Mouse (Mus musculus) ovary, postnatal 10 days (tissue): Measurements from ENCODE around the gene Tmem206.
A peak's percentile ranks its signal among the peaks of the same experiment; 100 is the strongest.

ENCODE experiments used
- DNase-seq: peaks from one replicate; pipeline ENCODE4 v3.0.0; 2022; ENCODE audit warnings: low spot score

Gene Tmem206

DNA sequence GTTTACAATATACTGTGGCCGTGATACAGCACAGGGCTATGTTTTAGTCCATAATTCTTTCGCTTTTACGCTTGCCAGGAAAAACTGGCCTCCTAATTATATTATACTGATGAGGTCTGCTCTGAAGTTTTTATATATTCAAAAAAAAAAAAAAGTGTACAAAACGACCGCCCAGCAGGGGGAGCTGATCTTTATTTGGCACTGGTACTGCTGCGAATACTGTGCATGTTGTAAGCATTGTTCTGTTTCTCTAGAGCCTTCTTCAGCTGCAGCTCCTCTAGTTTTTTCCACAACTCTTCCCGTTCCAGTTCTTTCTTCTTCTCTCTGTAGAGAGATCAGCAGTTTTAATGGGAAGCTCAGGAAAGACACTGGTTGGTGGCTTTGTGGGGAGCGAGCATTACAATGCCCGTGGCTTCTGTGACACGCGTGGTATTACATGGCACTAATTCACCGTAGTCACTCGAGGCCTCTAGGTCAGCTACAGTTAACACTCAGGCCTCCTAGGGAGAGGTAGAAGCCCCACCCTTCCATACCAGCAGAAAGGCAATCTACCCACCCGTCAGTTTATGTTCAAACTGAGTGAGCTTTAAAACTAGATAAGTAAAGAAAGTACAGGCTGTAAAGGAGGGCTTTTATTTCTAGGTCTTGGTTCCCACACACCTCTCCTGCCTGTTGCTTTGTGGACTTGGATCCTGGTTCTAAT, 27.2 kb downstream of the Tmem206 start:
- no peak for DNase-seq

DNA sequence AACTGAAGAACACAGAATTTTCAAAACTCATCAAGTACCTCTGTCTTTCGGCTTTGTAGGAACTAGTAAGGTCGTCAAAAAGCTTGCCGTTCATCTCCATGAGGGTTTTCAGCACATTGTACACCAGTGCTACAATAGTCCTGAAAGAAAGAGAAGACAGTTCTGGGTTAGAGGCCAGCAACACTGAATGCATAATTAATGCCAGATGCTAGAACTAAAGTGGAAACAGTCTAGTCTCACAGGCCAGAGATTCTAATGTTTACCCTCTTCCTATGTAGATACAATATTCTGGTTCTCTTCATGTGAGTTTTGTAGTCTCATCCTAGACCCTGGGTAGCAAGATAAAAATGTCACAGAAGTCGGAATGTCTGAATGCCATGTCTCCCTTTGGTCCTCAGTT, 28.1 kb downstream of the Tmem206 start:
- no peak for DNase-seq

DNA sequence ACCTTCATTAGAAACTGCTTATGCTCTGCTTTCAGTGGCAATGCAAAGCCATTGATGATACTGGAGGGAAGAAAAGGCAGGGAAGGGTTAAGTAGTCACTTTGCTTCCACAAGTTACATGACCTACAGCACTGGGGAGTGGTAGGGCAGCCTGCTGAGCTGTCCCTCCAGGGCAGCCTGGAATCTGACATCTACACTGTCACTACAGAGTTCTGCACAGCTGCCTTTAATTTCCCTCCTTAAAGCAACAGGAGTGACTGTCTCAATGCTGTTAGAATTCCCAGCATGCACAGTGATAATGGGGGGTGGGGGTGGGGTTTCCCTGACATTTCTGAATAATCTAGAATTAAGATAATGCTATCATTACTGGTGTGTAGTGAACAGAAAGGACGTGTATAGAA, 31.2 kb downstream of the Tmem206 start:
- no peak for DNase-seq

DNA sequence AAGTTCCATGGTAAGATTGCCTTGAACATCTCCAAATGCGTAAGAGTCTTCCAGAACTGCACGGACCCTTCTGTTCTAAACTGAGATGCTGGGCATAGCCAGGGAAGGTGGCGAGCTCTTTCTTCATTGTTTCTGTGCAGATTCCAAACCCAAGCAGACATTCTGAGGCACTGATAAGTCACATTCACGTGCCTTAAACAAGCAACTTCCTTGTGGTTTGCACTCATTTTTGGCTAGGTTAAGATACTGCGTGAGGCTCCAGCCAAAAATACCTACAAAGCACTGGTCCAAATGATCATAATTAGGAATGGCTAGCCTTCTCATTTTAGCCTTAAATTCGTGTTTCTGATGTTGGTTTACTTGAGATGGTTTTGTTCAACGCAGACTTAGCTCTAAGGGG, 33.8 kb downstream of the Tmem206 start:
- DNase-seq = no peak

DNA sequence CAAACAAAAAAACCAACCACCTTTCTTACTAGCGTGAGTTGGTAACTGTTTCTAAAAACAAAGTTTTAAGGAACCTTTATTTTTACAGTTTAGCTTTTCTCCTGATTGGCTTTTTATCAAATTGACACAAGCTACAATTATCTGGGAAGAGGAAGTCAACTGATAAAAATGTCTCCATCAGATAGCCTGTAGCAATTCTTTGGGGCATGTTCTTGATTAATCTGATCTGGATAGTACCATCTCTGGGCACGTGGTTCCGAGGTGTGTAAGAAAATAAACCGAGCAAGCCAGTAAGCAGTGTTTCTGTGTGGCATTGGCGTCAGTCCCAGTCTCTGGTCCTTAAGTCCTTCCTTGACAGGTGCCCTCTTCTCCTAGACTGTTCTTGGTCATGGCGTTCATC, 36.7 kb downstream of the Tmem206 start:
- DNase-seq = no peak

DNA sequence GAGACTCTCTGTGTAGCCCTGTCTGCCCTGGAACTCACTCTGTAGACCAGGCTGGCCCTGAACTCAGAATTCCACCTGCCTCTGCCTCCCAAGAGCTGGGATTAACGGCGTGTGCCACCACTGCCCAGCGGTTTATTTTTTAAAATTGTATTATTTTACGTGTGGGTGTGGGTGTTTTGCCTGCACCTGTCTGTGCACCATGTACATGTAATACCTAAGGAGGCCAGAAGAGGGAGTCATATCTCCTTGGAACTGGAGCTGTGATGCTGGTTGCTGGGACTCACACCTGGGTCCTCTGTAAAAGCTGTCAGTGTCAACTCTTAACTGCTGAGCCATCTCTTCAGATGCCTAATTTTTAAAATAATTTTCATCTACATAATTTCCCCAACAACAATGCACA, 38.8 kb downstream of the Tmem206 start:
- no peak for DNase-seq

DNA sequence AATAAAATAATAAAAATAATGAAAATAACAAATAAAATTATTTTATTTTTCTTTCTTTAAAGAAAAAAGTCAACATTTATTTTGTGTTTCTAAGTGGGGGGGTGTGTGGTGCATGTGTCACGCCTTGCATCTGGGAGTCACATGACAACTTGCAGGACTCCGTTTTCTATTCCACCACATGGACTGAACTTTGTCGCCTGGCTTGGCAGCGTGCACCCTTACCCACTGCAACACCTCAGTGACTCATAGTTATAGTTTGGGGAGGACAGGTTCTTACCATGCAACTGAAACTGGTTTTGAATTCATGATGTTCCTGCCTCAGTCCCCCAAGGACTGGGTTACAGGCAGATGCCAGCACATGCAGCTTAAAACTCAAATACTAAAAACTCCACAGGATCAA, 42.5 kb downstream of the Tmem206 start:
- DNase-seq = no peak

DNA sequence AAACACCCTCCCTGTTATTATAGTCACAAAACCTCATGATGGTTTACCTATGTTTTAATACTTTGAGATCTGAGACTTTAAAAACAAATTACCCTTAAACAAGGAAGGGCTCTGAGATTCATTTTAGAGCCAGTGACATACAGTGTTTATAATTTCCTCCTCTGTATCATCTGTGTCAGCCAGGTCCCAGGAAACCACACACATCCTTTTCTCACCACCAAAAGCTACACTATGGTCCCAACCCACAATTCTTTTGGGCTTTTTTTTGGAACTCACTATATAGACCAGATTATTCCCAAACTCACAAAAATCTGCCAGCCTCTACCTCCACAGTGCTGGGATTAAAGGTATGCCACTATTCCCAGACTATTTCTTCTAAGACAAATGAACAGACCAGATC, 43.4 kb downstream of the Tmem206 start:
- DNase-seq = no peak

DNA sequence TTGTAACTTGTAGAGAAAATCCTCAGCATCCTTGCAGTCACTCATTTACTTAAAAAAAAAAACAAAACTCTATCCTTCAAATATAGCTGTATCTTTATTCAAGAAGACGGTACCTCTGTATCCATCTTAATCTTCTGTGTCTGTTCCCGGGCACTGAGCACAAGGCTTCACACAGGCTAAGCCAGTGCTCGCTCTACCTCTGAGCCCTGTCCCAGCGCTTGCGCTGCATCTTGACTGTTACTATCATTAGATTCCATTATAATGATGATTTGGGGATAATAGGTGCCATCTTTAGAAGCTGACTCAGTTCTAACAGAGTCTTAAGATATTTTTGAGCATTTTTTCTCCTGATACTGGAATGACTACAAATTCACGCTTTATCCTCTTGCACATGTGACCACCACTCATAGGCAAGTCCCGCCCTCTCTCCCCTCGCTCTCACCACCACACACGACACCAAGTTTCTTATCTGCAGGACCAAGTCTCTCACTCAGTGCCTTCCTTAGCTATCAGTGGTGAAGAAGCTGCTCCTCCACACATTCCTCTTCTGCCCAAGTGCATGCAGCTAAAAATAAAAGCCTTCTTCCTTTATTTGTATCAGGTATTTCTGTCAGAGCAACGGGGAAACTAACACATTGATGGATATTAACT, 49.4 kb downstream of the Tmem206 start:
- no peak for DNase-seq

DNA sequence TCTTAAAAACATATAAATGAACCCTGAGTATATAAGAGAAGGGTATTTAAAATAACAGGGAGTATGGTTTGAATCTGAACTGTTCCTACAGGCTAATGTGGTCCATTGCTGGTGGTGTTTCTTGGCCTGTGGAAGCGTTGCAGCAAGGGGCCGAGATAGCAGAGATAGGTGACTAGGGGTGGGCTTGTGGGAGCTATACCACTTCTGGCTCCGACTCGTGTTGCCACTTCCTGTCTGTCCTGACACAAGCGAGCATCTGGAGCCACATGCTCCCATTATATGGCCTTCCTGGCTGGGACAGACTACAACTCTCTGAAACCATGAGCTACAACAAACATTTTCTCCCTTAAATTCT, 49.9 kb downstream of the Tmem206 start:
- no peak for DNase-seq

DNA sequence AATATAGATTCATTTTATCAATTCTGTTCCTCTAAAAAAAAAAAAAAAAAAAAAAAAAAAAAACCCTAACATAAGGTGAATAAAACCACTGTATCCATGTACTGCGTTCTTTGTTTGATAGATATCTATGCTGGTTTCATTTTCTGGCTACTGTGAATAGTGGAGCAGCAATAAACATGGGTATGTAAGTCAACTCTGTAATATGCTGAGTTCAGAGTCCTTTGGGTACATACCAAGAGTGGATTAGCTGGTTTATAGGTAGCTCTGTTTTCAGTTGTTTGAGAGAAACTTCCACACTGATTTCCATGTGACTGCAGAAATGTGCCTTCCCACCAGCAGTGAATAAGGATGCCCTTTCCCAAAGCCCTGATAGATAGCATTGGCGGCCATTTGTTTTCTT, 52.4 kb downstream of the Tmem206 start:
- DNase-seq = no peak

DNA sequence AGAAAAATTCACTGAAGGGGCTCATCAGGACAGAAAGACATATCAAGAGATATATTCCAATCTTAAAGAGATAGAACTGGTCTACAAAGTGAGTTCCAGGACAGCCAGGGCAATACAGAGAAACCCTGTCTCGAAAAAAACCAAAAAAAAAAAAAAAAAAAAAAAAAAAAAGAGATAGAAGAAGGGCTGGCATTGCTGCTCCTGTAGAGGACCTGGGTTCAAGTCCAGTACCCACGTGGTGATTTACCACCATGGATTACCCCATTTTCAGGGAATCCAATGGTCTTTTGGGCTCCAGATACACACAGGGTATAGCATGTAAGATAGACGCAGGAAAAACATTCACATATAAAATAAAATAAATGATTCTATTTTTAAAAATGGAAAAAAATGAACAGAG, 55.1 kb downstream of the Tmem206 start:
- DNase-seq = no peak

DNA sequence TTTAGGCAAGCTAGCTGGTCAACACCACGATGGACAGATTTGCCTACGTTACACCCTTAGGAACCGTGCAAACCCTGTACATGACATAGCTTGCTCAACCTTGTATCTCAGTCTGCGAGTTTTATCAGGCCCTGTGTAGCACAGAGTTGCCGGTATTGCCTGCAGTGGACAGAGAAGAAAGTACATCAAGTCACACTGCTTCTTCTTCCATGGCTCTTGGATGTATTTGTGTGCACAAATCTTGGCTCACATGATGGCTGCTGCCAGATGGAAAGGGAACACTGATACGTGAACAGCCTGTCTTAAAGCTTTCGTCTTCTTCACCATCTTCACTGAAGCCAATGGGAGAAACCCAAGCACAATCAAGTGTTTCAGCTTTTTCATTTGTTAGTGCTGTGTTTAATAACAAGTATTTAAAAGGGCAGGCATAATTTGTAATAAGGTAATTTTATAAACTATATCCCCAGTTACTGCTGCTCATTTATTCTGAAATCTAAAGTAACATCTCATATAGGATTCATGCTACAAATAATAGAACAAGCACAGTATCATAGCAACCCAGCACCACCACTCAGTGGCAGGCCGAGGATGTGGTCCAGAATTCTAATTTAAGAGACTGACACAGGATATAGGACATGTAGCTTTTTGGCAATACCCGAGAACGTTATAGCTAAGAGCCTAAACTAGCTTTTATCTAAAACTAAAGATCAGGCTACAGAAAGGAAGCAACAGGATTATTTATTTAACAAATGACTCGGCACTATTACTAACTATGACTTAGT, 56.4 kb downstream of the Tmem206 start:
- no peak for DNase-seq

DNA sequence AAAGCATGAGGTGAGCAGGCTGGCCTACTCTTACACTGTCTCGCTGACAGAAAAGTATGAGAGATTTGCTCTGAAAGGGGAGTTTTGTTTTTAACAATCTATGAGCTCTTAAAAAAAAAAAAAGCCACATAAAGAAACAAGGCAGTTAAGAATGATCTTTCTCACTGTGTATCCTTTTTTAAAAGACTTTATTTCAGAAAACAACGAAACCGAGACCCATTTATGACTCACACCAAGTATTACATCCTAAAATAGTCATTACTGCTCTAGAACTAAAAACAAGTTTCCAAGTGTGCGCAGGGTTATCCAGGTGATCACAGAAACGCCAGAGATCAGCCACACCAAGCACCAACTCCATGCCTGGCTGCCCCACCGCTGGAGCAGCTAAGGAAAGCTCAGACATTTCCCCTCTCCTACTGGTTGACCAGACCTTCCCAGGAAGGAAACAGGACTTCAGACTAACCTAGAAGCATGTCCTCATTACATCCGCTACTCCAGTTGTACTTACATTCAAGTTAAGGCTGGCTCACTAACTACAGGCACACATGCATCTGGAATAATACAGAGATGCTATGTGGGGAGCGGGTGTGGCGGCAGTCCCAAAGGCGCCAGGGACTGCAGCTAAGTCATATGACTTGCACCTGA, 59.2 kb downstream of the Tmem206 start:
- DNase-seq = no peak

DNA sequence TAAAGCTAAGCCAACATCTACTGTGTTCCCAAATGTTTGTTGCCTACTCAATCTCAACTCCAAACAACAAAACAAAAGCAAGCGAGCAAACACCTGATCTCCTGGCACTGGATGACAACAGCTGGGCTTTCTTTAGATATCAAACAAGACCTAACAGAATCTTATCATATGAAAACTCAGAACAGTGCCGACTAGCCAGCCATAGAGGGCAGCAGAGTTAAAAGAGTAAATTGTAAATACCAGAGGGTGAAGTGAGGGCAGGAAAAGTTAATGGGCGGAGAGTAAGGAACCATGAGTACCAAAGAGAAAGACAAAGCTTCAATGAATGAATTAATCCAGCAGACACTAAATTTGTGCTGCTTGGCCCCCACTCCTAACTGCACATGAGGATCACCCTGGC, 65.6 kb downstream of the Tmem206 start:
- no peak for DNase-seq

DNA sequence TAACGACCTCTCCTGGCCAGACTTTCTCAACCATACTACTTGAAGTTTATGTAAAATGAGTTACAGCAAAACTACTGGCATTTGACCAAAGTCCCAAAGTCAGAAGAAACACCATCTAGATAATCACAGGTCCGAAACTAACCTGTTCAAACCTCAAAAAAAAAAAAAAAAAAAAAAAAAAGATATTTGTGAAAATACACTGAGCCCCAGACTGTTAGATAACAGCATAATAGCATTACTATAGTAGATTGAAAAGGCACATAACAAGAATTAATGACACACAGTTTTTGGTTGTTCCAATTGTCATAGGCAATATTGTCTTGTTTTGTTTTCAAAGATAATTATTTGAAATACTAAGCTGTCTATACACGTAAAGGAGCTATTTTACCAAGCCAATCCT, 67.8 kb downstream of the Tmem206 start:
- DNase-seq = no peak

DNA sequence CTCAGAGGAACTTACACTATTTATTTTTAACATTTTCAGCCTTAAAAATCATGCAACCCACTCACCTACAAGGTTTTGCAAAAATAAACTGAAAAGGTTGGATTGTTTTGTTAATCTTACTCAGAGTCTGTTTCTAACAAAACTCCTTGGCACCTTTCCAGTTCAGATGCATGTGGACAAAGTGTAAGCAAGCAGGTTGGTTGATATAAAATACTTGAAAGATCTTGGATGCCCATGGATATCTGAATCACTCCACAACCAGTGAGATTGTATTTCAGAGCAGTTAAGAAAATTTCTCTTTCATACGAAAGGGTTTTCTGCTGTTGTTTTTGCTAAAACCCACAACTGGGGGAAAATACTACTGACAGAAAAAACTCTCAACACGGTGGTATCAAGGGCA, 68.4 kb downstream of the Tmem206 start:
- no peak for DNase-seq

DNA sequence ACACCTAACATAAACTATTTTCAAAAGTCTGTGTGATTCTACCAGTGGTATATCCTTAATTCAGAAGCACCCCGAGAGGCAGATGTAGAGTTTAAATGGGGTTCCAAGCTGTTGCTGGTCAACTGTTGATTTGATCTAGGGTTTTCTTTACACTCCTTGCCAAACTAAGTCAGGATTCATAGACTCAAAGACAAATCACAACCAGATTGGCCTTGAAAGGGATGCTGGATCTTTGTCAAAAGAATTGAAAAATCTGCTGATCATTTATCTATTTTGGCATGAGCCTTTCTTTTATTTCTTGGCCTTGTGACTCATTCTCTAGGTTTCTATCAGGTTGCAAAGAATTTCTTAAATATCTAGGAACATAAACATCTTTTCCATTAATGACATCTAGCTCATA, 69.5 kb downstream of the Tmem206 start:
- no peak for DNase-seq

DNA sequence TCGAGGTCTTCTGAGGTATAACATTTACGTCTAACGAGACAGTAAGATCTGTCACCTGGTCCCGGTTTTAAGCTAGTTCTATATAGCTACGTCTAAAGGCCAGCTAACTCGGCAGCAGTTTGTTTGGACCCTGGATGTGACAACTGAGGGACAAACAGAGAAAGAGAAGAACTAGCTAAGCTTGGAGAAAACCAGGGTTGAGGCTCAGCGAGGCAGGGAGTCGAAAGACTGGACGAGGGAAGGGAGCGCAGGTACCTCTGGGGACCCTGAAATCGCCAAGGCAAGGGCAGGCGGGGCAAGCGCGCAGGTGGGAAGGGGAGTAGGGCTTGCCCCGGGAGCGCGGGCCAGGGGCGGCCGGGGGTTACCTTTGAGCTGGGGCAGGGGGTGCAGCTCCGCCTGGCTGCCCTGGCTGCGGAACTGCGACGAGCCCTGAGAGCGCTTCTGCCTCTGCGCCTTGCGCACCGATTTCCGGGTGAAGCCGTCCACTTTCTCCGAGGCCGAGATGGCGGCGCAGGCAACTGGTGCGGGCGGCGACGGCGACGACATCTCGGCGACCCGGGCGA, 70.2 kb downstream of the Tmem206 start:
- no peak for DNase-seq

DNA sequence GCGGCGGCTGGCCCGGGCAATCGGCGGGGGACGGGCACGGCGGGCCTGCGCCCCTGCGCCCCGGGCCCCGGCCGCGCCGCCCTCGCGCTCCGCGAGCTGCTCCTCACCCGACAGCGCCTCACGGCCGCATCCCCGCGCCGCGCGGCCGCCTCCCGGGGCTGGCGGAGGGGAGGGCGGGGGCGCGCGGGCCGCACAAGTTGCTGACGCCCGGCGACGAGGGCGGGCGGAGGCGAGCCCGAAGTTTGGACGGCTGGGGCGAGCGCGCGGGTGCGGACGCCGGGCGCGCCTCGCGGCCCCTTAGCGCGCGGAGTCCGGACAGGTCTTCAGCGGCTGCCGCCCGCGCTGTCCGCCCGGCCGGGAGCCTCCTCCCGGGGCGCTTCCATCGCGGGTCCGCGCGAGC, 70.7 kb downstream of the Tmem206 start:
- DNase-seq = no peak

DNA sequence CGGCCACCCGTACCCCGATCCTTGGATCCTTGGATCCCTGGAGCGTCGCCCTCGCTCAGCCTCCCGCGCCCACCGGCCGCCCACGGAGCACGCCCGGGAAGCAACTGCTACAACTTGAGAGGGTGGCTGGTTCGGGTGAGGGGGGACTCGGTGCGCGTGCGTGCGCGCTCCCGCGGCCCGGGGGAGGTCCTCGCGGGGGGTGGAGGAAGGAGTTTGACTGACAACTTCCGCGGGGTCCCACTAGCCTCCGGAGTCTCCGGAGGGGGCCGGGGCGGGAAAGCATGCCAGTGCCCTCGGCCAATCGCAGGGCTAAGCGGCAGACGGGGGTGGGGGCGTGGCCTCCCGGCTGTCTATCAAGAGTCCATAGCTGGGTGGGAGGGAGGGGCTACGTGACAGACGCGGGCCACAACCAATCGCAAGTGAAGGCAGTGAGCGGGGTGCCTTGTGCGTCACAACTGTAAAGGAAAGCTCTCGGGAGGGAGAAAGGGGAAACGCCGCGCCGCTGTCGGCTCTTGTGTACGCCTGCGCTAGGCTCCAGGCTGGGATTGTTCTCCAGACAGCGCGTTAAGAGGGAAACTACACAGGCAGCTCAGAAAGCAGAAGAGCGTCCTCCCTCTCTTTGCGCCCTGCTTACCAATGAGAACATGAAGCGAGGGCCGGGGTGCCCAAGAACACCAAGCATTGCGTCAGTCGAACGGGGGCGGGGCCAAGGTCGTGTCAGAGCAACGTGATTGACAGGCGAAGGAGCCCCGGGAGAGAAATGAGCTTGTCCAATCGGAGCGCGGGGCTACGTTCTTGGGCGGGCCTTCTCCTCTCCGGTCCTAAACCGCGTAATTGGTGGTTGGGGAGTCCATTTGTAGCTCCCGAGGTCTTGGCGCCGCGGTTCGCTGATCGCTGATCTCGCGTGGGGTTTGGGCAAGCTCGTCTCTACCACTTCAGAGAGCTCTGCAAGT, 71.5 kb downstream of the Tmem206 start:
- peak; percentile 96 for DNase-seq
